In the genomic region with DNA sequence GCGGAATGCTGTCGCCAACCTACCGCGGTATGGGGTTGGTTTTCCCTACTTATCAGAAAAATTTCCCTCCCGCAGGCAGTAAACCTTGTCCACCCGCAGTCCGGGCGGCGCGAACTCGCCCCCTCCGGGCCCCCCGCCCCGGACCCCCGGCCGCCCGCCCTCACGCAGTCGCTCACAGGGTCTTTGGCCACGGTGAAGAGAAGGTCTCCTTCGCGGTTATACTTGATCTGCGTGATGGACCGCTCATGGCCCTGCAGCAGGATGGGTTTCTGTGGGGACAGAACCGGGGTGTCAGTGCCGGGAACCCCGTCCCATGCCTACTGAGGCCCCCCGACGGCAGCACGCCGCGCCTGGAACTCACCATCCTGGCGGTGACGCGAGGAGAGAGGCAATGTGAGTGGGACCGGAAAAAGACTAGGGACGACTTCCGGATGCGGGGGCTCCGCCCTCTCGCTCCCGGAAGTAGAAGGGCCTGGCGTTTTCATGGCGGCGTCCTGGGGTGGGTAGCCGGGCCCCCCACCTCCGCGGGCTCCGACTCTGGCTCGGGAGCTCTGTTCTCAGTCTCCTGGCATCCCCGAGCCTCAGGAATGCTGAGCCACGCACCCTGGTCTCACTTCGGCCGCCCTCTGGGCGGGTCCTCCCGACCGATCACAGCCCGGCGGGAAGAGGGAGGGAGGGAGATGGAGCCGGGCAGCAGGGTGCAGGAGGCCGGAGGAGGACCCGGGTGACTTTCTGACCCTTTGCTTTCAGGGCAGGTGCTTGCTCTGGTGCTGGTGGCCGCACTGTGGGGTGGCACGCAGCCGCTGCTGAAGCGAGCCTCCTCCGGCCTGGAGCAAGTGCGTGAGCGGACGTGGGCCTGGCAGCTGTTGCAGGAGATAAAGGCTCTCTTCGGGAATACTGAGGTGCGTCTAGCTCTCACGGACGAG, we compare ENCODE assay signal across 8 mouse cellular contexts. TPM values are rescaled to one million over a fixed set of nuclear protein-coding genes. Genes with fewer than 3 reads are reported as not detected.
DNase-seq lines count a peak whose midpoint lies in the region.

Gene Eif3i (minus strand): TSS at position 416 of the 926 bp plus-strand sequence.
Gene Tmem234 (plus strand): TSS at position 436 of the 926 bp plus-strand sequence.

- peak; percentile 90 for DNase-seq in NIH3T3 (ENCODE audit: low read depth)
- DNase-seq in cerebellum, adult 8-10 months: peak; percentile 76
- DNase-seq in forelimb bud, embryonic 11.5 days (ENCODE audit: low read depth, low spot score): peak; percentile 81
- peak; percentile 87 for DNase-seq in heart, postnatal 4 days
- peak; percentile 84 for DNase-seq in layer of hippocampus, adult 9-11 months
- peak; percentile 85 for DNase-seq in lung, postnatal 14 days
- peak; percentile 81 for DNase-seq in ovary, postnatal 36 days (ENCODE audit: low spot score)
- DNase-seq in thymus, postnatal 14 days: peak; percentile 90

RNA-seq across cellular contexts. Expression of gene Eif3i, which starts in this region (rescaled TPM):
- 100 to 1,000 TPM; 146 to 160 TPM for total RNA-seq in heart, postnatal 4 days (2021)

RNA-seq across cellular contexts. Expression of gene Tmem234, which starts in this region (rescaled TPM):
- 10 to 100 TPM; 64.8 to 72.1 TPM for total RNA-seq in heart, postnatal 4 days (2021)

Comparison
In these comparisons a context has a peak if more than half of its experiments do, and no peak if none do; other contexts are left out.
1. Peak in every context shown above with its lines: DNase-seq.